Mouse (Mus musculus) inflammation-experienced regulatory T-cells, adult 6 months (primary cell): Measurements from ENCODE around the gene Akr1b10. TPM values are rescaled to one million over a fixed set of nuclear protein-coding genes. Genes with fewer than 3 reads are reported as not detected.
"Not testable (repeated sequence)": the region's sequence is repeated elsewhere in the genome, so short reads cannot be mapped to it uniquely, and the experiment has no call there.

Experiments used
- ATAC-seq: one replicate; pipeline ENCODE4 v1.8.0; 2017
- polyA plus RNA-seq, 3 experiments: library from polyadenylated mRNA; unstranded; fragments of 100-300 nt; shearing (Covaris generic); gene quantifications; one replicate each; pipeline ENCODE4 v1.2.1; 2017

Akr1b10 gene
- 10 to 100 TPM; 42.7 to 61.2 (median 50.5) TPM for polyA plus RNA-seq

DNA sequence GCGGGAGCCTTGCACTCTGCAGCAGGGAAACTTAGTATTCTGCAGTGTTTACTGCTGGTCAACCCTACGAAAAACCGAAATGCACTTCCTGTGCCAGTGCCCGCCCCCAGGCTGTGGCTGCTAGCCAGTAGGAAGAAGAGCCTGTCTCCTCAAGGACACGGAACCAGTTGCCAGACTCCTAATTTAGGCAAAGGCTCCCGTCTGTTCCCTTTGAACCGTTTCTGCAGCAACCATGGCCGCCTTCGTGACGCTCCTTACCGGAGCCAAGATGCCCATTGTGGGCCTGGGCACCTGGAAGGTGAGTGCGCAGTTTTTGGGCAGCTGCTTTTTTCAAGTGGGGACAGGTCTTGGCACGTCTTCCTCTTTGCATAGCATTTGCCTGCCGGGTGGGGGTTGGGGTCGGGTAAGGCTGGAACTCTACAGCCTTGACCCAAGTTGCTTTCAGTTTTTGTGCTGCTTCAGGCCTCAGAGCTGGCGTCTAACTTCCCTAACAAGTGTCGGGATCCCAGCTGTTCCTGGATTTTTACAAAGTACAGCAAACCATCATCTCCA, at the start of gene Akr1b10:
Gene Akr1b10 (plus strand): TSS at position 109 of the 552 bp plus-strand sequence.
- ATAC-seq, result peak; percentile 81

DNA sequence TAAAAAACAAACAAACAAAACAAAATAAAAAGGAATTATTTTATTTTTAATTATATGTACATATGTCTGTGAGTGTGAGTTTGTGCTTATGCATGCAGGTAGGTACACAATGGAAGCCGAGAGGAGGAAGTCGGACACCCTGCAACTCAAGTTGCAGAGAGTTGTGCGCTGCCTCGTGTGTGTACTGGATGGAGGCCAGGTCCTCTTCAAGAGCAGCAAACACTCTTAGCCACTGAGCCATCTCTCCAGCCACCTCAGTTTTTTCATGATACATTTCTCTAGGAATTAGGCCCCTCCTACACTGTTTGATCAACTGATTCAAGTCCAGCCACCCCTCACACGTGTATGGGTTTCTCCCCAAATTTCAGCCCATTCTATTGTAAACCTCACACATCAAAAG, 49.3 kb upstream of the Akr1b10 start:
- ATAC-seq, result no peak

DNA sequence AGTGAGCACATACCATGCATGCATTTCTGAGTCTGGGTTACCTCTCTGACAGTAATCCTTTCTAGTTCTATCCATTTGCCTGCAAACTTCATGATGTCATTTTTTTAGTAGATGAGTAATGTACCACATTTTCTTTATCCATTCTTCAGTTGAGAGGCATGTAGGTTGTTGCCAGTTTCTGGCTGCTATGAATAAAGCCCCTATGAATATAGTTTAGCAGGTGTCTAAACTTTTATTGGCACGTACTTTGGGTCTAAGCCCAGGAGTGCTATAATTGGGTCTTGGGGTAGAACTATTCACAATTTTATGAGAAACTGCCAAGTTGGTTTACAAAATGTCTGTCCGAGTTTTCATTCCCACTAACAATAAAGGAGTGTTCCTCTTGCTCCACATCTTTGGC, 46.2 kb upstream of the Akr1b10 start:
- ATAC-seq, result no peak

DNA sequence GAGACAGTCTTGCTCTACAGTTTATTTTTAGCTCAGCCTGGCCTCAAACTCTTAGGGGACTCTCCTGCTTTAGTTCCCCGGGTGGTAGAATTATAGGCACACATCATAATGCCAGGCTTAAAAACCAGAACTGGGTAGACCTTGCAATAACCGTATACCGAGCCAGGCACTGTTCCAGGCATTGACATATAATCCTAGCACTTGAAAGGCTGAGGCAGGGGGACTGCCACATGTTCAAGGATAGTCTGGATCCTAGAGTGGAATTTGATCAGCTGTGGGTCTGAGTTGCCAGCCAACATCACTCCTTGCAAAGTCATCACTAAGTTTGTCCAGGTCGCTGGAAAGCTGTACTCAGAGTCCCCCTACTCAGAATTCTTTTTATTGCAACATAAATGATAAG, 42.0 kb upstream of the Akr1b10 start:
- no peak for ATAC-seq

DNA sequence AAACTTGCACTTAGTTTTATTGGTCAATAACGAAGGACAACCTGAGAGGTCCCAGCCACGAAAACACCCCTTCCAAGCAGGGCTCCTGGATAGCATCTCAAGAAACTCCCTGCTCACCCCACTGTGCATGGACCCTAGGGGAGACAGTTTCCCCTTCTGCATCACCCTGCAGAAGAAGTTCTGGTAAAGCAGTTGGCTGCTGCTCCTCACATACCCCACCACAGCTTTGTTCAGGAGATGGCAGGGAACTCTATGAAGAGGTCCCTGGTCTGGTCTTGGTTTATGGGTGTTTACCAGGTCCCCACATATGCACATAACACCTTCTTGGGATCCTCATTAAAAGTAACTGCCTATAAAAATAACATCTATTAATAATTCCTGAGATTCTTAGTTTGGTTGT, 41.5 kb upstream of the Akr1b10 start:
- ATAC-seq, result no peak

DNA sequence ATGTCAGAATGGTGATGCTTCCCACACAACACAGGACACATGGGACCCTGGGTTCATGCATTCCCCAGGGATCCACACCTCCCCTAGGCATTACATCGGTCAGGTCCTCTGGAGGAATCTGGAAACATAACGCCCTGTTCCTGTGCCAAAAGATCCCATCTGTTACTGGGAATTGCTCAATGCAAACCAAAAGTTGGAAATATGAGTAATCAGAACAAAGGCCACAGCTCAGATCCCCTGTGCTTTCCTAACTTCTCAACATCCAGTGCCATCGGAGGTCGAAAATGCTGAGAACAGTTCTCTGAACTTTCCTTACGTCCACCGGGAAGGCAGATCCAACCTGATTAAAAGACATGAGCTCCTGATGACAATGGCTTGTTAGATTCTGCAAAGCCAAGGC, 40.6 kb upstream of the Akr1b10 start:
- no peak for ATAC-seq

DNA sequence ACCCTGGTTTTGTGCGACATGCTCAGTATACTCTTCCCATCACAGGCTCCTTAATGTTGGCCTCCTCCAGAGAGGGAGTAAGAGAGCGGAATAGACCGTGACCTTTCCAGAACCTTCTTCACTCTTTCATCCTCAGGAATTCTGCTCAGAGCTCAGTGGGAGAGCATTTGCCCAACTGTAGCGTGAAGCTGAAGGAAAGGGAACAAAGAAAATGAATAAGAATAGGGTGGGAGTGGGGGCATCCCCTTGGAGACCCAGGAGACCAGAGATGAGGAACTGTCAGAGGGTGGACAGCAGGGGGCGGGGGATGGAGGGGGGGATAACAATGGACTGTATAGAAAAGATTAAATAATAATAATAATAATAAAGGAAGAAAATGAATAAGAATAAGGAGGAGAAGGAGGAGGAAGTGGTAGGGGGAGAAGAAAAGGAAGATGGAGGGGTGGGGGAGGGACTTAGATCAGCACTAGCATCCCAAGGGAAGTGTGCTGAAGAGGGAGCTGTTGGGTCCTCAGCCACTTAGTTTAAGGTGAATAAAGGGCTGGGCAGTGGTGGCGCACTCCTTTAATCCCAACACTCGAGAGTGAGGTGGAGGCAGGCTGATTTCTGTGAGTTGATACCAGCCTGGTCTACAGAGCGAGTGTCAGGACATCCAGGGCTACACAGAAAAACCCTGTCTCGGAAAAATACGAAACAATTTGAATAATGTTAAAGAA, 39.7 kb upstream of the Akr1b10 start:
- no peak for ATAC-seq

DNA sequence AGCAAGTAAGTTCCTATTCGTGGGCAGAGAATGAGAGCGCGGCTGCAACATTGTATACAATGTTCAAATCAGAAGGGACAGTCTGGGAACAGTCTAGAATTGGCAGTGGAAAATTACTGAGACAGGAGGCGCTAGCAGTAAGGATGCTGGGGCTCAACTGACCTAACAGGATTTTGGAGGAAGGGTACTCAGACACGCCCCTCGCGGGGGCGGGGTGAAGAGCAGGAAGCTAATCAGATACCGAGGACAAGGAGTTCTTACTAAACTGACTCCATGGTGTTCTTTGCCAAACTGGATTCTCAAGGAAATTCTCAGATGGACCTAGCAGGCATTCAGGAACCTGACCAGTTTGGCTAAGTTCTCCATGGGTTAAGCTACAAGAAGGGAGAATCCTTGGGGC, 39.1 kb upstream of the Akr1b10 start:
- ATAC-seq, result no peak

DNA sequence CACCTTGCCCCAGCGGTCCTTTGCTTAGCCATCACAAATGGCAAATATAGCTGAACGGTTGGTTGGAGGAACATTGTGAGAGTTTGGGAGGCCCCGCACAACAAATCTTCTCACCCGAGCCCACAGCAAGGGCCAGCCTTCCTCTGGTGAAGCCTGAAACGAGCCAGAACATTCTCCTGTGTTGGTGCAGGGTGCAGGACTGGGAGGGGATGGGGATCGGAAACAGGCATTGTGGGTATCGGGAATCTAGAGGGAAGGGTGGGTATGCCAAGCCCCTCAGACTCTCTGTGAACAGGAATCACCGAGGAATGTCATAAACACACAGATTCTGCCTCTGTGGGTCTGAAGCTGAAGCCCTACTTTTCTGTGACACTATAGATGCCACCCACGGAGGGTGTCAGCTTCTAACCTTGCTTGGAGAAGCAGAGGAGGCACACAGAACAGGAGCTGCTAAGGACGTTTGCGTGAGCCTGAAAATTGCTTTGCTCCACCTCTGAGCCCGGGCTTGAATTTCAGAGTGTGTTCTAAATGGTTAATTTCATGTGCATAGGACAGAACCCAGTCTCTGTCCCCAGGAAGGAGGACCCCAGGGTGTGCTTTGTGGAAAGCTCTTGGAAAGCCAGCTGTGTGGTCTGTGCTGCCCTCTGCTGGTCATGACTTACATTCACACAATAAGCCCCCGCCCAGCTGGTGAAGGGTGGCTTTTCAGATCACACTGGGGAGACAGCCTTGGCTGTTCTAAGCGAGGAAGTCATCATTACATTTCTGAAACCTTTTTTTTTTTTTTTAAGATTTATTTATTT, 37.7 kb upstream of the Akr1b10 start:
- ATAC-seq, result peak; percentile 85

DNA sequence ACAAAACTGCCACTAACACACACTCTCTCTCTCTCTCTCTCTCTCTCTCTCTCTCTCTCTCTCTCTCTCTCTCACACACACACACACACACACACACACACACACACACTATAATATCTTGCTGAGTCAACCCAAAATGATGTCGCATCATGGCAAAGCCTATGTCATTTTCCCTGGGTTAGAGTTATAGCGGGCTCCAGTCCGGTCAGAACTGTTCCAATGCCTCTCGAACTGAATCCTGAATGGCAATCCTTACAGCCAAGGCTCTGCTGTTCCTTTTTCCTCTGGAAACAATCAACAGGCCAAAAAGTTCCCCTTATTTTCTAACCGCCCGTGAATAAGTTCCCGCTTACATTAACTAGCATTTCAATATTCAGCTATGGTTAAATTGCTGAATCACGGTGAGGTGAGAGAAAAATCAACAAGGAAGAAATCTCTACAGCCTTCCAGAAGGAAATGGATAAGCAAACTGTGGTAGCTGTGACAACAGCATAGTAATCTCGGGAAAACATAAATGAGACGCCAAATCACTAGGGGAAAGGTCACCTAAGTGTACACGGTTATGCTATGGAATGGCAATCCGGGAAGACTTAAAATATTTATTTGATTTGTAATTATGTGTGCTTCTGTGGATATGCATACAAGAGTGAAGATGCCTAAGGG, 33.9 kb upstream of the Akr1b10 start:
- no peak for ATAC-seq

DNA sequence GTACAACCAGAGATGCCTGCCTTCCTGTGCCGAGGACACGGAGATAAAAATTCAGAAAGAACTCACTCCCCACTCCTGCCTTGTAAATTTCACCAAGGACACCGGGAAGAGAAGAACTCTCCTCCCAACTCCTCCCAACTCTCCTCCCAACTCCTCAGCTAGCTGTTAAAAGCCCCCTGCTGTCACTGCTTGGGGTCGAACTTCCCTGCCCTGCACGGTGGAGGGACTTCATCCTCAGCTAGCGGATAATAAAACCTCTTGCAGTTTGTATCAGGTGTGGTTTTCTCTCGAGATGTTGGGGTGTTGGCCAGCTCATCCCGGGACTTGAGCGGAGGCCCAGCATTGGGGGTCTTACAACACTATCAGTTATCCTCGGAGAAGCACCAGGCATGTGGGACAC, 32.5 kb upstream of the Akr1b10 start:
- ATAC-seq, result not testable (repeated sequence)

DNA sequence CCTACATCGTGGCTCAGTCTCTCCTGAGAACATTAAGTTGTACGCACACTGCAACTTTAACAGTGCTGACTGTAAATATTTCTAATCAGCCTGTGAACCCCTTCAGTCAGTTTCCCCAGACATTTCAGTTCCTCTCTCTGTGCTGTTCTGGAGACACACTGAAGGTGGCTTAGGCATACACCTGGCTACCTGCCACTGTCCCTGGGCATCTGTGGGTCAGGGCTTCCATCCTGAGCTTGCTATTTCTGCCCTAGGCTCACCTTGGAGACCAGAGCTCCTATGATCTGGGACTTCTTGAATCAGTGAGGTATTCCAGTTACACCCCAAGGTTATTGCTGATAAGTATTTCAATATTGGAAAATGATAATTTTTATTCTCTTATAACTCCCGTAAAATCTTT, 31.6 kb upstream of the Akr1b10 start:
- no peak for ATAC-seq

DNA sequence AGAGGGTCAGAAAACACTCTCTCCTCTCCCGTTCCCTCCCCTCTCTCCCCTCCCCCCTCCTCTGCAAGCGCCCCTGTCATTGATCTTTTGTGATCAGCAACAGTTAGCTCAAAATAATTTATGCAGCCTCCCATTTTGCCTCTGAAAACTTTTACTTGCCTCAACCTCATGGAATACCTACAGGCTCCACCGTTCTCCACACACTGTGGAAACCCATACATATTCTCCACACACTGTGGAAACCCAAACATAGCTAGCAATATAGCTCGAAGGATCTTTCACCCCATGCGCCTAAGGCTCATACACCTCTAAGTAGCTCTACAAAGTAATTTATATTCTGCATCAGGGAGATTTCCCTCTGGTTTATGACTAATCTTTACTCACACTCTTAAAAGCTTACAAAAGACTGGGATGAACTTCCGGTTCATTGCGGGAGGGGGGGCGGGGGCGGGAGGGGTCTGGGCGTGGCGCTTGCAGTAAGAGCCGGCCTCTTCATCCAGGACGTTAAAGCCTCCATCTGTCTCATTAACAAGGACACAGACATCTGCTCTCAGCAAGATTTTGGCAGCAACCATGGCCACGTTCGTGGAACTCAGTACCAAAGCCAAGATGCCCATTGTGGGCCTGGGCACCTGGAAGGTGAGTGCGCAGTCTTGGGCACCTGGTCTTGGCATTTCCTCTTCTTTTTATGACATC, 30.2 kb upstream of the Akr1b10 start, which contains the start of gene Akr1b8:
Gene Akr1b8 (plus strand): TSS at position 462 of the 696 bp plus-strand sequence.
- no peak for ATAC-seq

DNA sequence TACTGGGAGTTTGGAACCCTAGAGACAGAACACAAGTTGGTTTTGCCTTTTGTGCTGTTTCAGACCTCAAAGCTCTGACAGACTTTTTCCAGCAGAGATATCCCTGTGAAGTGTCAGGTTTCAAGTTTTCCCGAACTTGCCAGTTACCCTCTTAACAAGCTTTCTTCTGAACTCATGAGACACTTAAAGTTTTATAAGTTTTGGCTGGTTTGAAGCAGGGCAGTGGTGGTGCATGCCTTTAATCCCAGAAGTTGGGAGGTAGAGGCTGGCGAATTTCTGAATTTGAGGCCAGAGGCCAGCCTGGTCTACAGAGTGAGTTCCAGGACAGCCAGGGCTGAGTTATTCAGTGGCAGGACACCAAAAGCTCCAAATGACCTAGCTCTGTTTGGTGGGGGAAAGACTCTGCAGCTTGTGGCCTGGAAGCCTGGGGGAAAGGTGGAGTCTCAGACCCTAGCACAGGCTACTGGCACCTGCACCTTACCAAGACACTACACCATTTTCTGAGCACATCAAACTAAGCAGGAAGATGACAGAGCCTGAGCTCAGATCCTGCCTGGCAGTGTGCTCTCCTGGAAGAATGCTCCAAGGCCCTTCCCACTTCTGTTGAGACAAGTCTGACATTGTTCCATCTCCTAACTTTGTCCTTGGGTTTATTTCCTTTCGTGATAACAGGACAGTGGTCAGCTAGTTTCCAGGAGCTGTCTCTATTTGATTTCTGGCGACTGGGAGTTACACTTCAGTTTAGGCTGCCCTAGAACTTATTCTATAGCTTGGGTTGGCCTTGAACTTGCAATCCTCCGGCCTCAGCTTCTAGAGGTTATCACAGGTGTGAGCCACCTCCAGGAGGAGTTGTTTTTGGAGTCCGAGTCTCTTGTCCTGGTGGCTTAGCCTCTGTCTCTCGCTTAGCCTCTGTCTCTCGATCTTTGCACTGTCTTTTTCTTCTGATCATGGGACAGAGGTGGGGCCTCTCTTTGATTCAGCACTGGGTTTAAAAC, 29.4 kb upstream of the Akr1b10 start:
- no peak for ATAC-seq

DNA sequence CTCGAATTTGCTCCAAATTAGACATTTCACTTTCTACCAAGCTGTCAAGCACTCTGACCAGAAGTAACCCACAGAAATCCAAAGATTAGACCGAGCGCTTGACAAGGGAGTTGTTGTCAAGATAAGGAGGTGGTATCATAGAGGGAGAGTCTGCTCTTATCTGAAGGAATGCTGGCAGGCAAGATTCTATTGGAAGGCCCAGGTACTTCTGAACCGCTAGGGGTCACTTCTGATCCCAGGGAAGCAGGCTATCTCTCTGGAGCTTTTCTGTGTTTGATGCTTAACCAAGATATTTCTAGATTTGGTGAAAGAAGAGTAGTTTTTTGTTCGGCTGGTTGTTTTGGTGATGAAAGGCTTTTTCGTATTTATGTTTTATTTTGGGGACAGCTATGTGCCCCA, 28.7 kb upstream of the Akr1b10 start:
- no peak for ATAC-seq

DNA sequence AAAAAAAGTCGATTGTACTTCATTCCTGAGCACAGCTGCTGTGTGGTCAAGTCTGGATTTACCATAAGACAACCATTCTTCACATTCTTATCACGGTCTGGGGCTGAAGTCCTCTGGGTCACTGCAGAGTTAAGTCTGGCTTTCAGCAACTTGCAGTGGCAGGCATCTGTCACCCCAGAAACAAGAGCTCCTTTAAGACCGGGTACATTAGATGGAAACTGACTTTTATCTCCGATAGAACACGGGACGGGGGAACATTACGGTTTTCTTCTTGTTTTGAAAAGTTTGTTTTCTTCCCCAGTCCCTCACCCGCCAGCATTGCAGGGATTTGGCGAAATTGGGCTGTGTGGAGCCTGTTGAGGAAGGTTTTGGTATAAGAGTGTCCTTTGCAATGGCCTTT, 28.2 kb upstream of the Akr1b10 start:
- ATAC-seq, result no peak

DNA sequence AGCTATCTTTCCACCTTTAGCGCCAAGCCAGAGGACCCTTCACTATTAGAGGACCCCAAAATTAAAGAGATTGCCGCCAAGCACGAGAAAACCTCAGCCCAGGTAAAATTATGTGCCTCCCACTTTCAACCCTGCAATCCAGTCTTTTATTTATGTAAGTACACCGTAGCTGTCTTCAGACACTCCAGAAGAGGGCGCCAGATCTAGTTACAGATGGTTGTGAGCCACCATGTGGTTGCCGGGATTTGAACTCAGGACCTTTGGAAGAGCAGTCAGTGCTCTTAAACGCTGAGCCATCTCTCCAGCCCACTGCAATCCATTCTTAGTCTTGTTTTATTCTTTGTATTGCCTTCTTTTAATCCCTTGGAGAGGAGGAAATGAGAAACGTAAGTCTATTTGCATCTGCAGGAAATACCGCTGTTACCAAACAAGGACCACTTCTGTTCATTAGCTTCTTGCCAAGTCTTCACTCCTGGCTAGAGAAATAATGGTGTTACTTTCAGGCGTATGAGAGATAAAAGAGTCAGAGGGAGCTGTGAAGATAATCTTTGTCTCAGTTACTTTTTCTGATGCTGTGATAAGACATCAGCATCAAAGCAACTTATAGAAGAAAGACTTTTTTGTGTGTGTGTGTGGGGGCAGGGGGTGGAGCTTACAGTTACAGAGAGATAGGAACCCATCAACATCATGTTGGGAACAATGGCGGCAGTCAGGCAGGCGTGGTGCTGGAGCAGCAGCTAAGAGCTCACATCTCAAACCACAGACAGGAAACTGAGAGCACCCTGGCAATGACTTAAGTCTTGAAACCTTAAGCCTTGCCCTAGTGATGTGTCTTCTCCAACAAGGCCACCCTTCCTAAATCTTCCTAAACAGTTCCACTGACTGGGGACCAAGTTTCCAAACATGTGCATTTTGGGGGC, 19.5 kb upstream of the Akr1b10 start:
- peak; percentile 68 for ATAC-seq

DNA sequence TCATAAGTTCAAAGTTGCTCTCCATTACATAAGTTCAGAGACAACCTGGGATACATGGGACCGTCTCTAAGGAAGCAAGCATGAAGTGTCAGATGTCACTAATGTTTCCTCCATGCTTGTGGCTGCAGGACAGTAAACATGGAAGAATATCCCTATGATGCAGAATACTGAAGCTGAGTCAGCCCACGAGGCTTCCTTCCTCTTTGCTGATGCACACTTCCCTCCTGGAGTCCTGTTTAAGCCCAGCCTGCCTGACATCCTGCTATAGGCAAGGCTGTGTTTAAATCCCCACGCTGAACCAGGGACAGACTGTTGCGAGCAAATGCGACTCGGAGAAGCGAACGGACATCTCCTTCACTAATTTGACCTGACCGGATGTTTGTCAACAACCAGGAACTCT, 16.0 kb upstream of the Akr1b10 start:
- no peak for ATAC-seq

DNA sequence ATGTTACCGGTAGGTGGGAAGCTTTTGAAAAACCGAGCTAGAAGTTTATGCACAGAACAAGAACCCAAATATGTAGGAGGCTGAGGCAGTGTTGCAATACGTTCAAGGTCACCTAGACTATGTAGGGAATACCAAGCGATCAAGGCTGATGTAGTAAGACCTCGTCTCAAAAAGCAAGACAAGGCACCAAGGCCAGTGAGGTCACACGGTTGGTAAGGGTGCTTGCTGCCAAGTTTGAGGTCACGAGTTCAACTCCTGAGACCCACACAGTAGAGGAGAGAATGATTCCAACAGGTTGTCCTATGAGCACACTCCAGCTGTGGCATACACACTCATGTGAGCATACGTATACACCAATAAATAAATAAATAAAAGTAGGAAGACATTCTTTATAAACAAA, 13.9 kb upstream of the Akr1b10 start:
- ATAC-seq, result no peak

DNA sequence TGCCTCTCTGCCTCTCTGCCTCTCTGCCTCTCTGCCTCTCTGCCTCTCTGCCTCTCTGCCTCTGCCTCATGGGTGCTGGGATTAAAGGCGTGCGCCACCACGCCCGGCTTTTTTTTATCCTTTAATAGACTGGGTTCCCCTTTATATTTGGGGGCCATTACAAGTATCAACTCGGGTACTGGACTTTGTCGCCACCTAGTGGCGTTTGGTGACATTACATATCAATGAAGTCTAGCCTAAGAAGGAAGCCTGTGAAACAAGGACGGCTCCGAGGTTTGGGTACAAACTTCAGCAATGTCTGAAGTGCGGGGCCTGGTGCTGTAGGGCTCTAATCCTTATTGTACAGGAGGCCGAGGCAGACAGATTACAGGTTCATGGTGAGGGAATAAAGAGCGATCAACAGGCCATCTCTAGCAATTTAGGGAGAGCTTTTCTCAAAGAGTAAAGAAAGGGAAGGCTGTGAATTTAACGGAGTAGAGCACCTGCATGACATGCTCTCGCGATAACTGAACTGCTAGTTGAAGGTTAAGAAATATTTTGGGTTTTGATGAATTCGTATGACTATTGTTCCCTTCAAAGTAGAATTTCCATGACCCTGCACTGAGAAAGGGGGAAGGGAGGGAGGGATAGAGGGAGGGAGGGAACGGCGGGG, 12.2 kb upstream of the Akr1b10 start:
- peak; percentile 95 for ATAC-seq
